Mouse (Mus musculus) monocyte, adult 2 months (primary cell): ENCODE data around the gene R3hdm2.

Experiments used
- DNase-seq, 2 experiments: peaks; one replicate each; pipeline ENCODE4 v3.0.0; 2022; ENCODE audit warnings: low spot score in 2 of 2, low read depth in 1 of 2

The R3hdm2 gene

DNA sequence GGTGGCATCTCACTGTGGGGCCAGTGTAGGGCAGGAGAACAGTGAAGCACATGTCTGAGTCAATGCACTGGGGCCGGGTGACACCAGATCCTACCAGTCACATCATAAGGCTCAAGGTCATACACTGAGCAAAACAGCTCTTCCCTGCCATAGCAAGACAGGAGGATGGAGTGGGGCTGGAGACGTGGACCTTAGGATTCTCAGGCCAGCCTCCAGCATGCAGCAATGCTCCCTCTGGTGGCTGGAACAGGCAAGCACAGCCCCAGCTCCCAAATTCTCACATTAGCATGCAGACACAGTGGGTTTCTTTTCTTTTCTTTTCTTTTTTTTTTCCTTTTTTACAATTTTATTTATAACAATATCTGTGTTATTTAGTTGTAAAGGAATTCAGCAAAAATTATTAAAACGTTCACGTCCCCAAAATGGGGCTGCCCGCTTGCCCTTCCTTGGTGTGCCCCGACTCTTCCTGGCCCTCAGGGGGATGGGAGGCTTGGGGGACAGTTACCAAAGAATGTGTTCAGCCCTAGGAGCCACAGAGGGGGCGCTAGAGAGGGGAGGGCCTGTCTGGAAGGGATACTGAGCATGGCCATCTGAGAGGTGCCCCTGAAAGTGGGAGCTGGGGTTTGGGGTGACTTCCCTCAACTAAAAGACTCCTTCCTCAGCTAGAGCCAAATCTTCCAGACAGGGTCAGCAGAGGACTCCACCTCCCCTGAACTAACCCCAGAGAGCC lies 157.9 kb downstream of the R3hdm2 start:
- DNase-seq: peak; percentile 21 to 58

DNA sequence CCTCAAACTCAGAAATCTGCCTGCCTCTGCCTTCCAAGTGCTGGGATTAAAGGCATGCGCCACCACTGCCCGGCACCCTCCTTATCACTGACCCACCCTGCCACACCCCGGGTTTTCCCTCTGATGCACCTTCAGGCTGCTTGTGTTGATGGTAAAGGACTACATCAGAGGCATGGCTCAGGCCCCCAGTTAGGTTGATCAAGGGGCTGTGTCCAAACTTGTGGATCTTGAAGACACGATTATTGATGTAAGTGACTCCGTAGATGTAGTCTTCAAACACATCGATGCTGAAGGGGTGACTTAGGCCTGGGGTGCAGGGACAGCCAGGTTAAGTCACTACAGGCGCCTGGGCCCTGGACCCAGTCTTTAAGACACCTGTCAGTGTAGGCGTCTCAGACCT lies 161.4 kb downstream of the R3hdm2 start:
- DNase-seq: no peak

DNA sequence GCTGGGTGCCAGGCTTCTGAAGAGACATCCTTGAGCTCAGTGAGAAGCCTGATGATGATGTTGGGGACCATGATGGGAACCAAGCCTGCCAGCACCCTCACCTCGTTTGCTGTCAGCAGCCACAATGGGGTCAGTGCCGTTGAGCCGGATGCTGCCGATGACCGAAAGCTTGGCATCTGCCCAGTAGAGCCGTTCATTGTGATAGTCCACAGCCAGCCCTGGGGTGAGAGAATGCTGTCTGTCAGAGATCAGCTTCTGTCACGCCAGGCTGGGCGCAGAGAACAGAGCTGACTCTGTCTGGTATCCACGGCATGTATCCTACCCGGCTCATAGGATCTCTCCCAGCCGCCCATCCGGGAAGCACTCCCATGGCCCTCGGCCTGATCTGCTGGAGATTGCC lies 162.0 kb downstream of the R3hdm2 start:
- no peak for DNase-seq

DNA sequence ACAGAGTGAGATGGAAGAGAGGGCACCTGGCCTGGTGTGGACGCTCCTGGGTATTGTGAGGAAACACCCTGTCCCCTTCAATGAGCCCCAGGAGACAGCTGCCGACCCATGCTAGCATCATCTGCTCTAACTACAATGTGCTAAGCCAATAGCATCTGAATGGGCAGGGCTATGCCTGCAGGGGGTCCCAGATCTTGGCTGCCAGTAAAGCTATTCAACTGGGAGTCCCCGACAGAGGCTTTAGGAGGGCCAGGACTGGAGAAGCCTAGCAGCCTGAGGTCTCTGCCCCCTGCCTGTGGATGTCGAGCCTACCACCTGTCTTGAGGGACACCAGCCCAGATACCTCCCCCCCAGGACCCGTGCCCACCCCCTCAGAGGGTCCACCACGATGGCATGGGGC lies 162.6 kb downstream of the R3hdm2 start:
- DNase-seq: no peak

DNA sequence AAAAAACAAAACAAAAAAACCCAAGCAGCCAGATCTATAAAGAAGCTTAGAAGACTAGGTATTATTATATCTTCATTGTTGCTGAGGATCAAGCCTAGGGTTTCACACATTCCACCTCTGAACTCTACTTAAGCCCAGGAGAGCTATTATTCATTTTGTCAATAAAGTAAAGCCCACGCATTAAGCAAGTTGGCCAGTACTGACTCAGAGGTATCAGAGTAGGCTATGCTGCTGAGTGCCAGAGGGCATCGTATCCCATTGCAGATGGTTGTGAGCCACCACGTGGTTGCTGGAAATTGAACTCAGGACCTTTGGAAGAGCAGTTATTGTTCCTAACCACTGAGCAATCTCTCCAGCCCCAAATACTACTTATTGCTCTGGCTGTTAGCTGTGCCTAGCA lies 163.8 kb downstream of the R3hdm2 start:
- no peak for DNase-seq

DNA sequence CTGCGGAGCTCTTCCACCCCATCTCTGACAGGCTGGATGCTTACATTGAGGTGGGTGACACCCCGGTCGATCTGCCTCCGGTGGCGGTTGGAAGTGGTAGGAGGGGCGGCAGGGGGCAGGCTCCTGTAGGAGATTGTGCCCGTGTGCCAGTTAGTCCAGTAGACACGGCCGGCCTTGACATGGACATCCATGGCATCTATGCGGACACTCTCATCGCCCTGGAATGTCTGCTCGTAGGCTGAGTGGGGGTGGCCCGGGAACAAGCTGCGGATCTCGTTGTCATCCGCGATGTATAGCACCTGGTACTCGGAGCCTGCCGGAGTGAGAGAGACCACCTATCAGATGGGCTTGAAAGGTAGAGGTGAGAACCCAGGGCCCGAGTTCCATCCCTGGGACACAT lies 164.2 kb downstream of the R3hdm2 start:
- DNase-seq: no peak

DNA sequence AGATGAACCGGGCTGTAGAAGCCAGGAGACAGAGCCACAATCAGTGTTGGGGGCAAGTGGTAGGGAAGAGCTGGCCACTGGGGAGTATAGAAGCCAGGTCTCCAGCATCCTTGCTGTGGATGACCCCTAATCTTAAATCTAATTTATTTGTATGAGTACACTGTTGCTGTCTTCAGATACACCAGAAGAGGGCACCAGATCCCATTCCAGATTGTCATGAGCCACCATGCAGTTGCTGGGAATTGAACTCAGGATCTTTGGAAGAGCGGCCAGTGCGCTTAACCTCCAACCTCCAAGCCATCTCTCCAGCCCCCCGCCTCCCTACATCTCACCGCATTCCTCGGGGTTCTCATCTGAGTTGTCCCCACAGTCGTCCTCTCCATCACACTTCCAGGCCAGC lies 166.4 kb downstream of the R3hdm2 start:
- no peak for DNase-seq

DNA sequence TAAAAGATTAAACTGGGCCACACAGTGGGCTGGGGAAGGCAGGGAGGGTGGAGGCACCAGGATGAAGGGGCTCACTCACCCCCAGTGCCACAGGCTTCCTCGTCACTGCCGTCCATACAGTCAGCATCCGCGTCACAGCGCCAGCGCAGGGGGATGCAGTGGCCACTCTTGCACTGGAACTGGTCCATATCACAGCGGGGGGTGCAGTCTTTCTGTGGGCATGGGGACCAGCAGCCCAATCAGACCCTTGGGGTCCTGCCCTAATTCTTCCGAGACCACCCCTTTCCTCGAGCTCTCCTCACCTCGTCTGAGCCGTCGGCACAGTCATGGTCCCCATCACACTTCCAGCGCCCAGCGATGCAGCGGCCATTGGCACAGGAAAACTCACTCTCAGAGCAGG lies 168.1 kb downstream of the R3hdm2 start:
- no peak for DNase-seq
